ENCODE assay signal across 41 mouse cellular contexts in the genomic region with DNA sequence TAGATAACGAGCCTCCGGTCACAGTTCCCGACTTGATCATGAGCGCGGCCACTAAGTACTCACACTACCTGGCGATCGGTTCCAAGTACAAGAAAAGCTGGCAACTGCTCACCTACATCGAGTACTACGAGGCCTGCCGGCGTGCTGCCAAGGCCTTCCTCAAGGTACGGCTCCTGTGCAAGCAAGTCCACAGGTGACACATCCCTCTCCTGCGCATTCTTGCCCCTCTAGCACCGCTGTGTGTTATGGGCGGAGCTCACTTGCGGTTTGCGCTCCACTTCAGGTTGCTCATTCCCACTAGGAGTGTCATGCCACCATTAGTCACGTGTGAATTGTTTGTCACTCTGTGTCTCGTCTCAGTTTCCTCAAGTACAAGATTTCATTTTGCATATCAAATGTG. TPM values are rescaled to one million over a fixed set of nuclear protein-coding genes. Genes with fewer than 3 reads are reported as not detected.
DNase-seq lines count a peak whose midpoint lies in the region; ATAC-seq and TF ChIP-seq lines count a peak whose summit lies in the region.
"Had no signal": no experiment of that assay in that cellular context is flagged by ENCODE, and none has a peak within 500 bp of the region (broad histone marks: within the 10 kb centered on the region; RNA-seq: fewer than 3 reads in every experiment).

No protein-coding gene starts in this region.

- no peak for ATAC-seq in heart, embryonic 11.5 days (replicated peaks; ENCODE audit: insufficient number of reproducible peaks, low FRiP score, low TSS enrichment)
- ATAC-seq: forebrain, postnatal 0 days; hindbrain, postnatal 0 days; intestine, embryonic 15.5 days; midbrain, embryonic 16.5 days had no signal

- H3K27ac ChIP-seq in heart, embryonic 11.5 days (ENCODE audit: low read depth, low read length): no peak overlapping the region
- H3K27ac ChIP-seq in hindbrain, embryonic 10.5 days: no peak overlapping the region
- H3K27ac ChIP-seq: embryonic facial prominence, embryonic 12.5 days; hindbrain, postnatal 0 days; intestine, embryonic 15.5 days; kidney, postnatal 0 days; limb, embryonic 10.5 days; limb, embryonic 15.5 days; liver, embryonic 13.5 days had no signal

- 86% methylated on average over 19 of the region's 19 CpGs for WGBS in heart, embryonic 11.5 days (ENCODE audit: insufficient replicate concordance)
- WGBS in lung, adult 2 months: 79% methylated on average over 19 of the region's 19 CpGs
- WGBS in hindbrain, embryonic 10.5 days: 92% methylated on average over 19 of the region's 19 CpGs

- no peak overlapping the region for H3K9ac ChIP-seq in heart, embryonic 11.5 days (ENCODE audit: low read depth, low read length)
- H3K9ac ChIP-seq: embryonic facial prominence, embryonic 12.5 days; forebrain, postnatal 0 days; heart, embryonic 12.5 days; intestine, embryonic 15.5 days; limb, embryonic 15.5 days; liver, embryonic 13.5 days; lung, embryonic 14.5 days had no signal

- TF ChIP-seq POLR2A in lung, adult 2 months (IDR thresholded peaks at IDR 0.05; ENCODE audit: borderline replicate concordance, extremely low read depth, low read depth, low read length): no peak

- H3K4me2 ChIP-seq in heart, embryonic 11.5 days: no peak overlapping the region
- H3K4me2 ChIP-seq: embryonic facial prominence, embryonic 12.5 days; heart, embryonic 12.5 days; intestine, embryonic 15.5 days; limb, embryonic 15.5 days; liver, embryonic 13.5 days; lung, embryonic 14.5 days; midbrain, embryonic 11.5 days had no signal

- H3K27me3 ChIP-seq in heart, embryonic 11.5 days (ENCODE audit: control insufficient read depth, insufficient read depth, low read length): no peaks in the 10 kb centered on the region
- no peaks in the 10 kb centered on the region for H3K27me3 ChIP-seq in hindbrain, embryonic 10.5 days (ENCODE audit: insufficient read depth, poor library complexity, severe bottlenecking)
- H3K27me3 ChIP-seq: embryonic facial prominence, embryonic 12.5 days; heart, embryonic 12.5 days; intestine, embryonic 15.5 days; limb, embryonic 15.5 days; liver, embryonic 13.5 days had no signal

- DNase-seq in heart, adult 11 months: peak; percentile 82
- DNase-seq in R1 (ENCODE audit: low read depth, low spot score): peak; percentile 92
- peak; percentile 31 for DNase-seq in lung, adult 2 months
- DNase-seq in lung, postnatal 25 days (ENCODE audit: low spot score): peak; percentile 52
- DNase-seq in hindbrain, embryonic 10.5 days (ENCODE audit: low spot score): no peak
- no peak for DNase-seq in urinary bladder, postnatal 10 days (ENCODE audit: low spot score)
- DNase-seq in adrenal gland, postnatal 14 days: no peak
- DNase-seq: adrenal gland, postnatal 10 days; cerebellum, adult 11 months; cerebellum, adult 9-10 months; cerebellum, postnatal 36 days; embryo, embryonic 11 days; forebrain, postnatal 0 days; gastrocnemius, postnatal 14 days; heart, adult 18-20 months; heart, postnatal 4 days; kidney, adult 2 months; layer of hippocampus, adult 9-11 months; liver, embryonic 13.5 days; lung, embryonic 14.5 days; right cerebral cortex, postnatal 25 days; thymus, adult 2 months; thymus, postnatal 4 days had no signal

- no peak for TF ChIP-seq CTCF in lung, adult 2 months (IDR thresholded peaks at IDR 0.05; ENCODE audit: insufficient read depth, low read length)

- H3K36me3 ChIP-seq in heart, embryonic 11.5 days (ENCODE audit: control insufficient read depth, insufficient read depth, low read length): no peaks in the 10 kb centered on the region
- no peaks in the 10 kb centered on the region for H3K36me3 ChIP-seq in hindbrain, embryonic 10.5 days
- H3K36me3 ChIP-seq: embryonic facial prominence, embryonic 12.5 days; heart, embryonic 12.5 days; intestine, embryonic 15.5 days; limb, embryonic 10.5 days; limb, embryonic 15.5 days; liver, embryonic 13.5 days had no signal

- no peaks in the 10 kb centered on the region for H3K4me1 ChIP-seq in heart, embryonic 11.5 days (ENCODE audit: control insufficient read depth, insufficient read depth, low read length)
- H3K4me1 ChIP-seq in lung, adult 2 months (ENCODE audit: control insufficient read depth, insufficient read depth, low read length): no peaks in the 10 kb centered on the region
- H3K4me1 ChIP-seq in hindbrain, embryonic 10.5 days (replicated peaks): no peaks in the 10 kb centered on the region
- H3K4me1 ChIP-seq: embryonic facial prominence, embryonic 12.5 days; heart, embryonic 12.5 days; intestine, embryonic 15.5 days; limb, embryonic 10.5 days; limb, embryonic 15.5 days; liver, embryonic 13.5 days had no signal

- no peaks in the 10 kb centered on the region for H3K9me3 ChIP-seq in heart, embryonic 11.5 days (replicated peaks; ENCODE audit: control insufficient read depth, low read length)
- H3K9me3 ChIP-seq in hindbrain, embryonic 10.5 days: no peaks in the 10 kb centered on the region
- H3K9me3 ChIP-seq: embryonic facial prominence, embryonic 12.5 days; heart, embryonic 12.5 days; intestine, embryonic 15.5 days; limb, embryonic 10.5 days; limb, embryonic 15.5 days; liver, embryonic 13.5 days had no signal

- no peak overlapping the region for H3K4me3 ChIP-seq in heart, embryonic 11.5 days (ENCODE audit: low read depth, low read length)
- H3K4me3 ChIP-seq in lung, adult 2 months (replicated peaks; ENCODE audit: extremely low read depth, low read depth, low read length): no peak overlapping the region
- no peak overlapping the region for H3K4me3 ChIP-seq in hindbrain, embryonic 10.5 days
- H3K4me3 ChIP-seq: embryonic facial prominence, embryonic 12.5 days; heart, embryonic 12.5 days; intestine, embryonic 15.5 days; limb, embryonic 10.5 days; limb, embryonic 15.5 days; liver, embryonic 13.5 days had no signal

RNA-seq across cellular contexts. Expression of gene 1700061G19Rik, which starts 2.1 kb away (rescaled TPM):
- polyA plus RNA-seq in heart, embryonic 11.5 days (2014; fragmentation: Nextera tagmentation; extraction: Ambion mirVana): 0.26 and 0.44 TPM in 2 replicates
- 0.11 and 0.19 TPM in 2 replicates for polyA plus RNA-seq in lung, adult 2 months (2012; rRNA removed)
- 0.54 and 0.63 TPM in 2 replicates for polyA plus RNA-seq in hindbrain, embryonic 10.5 days (2016; fragmentation: Nextera tagmentation; extraction: Ambion mirVana)
- 7.2 and 7.3 TPM in 2 replicates for total RNA-seq in adrenal gland, postnatal 14 days (2021)
- total RNA-seq: gastrocnemius, postnatal 14 days; heart, adult 18-20 months; hindbrain, postnatal 0 days; neutrophil, adult 5-6 weeks had no signal

RNA-seq across cellular contexts. Expression of gene Acsbg2, which starts 3.2 kb away (rescaled TPM):
- polyA plus RNA-seq in heart, embryonic 11.5 days (2014; fragmentation: Nextera tagmentation; extraction: Ambion mirVana): not detected in 2 replicates
- polyA plus RNA-seq in lung, adult 2 months (2012; rRNA removed): not detected in 2 replicates
- polyA plus RNA-seq in hindbrain, embryonic 10.5 days (2016; fragmentation: Nextera tagmentation; extraction: Ambion mirVana): not detected in 2 replicates
- 0.44 and 0.64 TPM in 2 replicates for total RNA-seq in adrenal gland, postnatal 14 days (2021)
- total RNA-seq: forebrain, postnatal 0 days; gastrocnemius, postnatal 14 days; heart, adult 18-20 months; heart, postnatal 4 days; hindbrain, postnatal 0 days; left cerebral cortex, postnatal 10 days; megakaryocyte progenitor cell, adult 5-6 weeks; neutrophil, adult 5-6 weeks had no signal
- polyA plus RNA-seq: C2C12; embryonic facial prominence, embryonic 12.5 days; forebrain, embryonic 11.5 days; forebrain, postnatal 0 days; heart, embryonic 12.5 days; hindbrain, postnatal 0 days; intestine, embryonic 15.5 days; kidney, postnatal 0 days; large intestine, adult 2 months; limb, embryonic 10.5 days; limb, embryonic 15.5 days; liver, embryonic 13.5 days; lung, embryonic 14.5 days; midbrain, embryonic 11.5 days; midbrain, embryonic 16.5 days; neural tube, embryonic 11.5 days; stomach, embryonic 16.5 days had no signal

RNA-seq across cellular contexts. Expression of gene Rfx2, which starts 46.6 kb away (rescaled TPM):
- 3.2 and 3.3 TPM in 2 replicates for polyA plus RNA-seq in heart, embryonic 11.5 days (2014; fragmentation: Nextera tagmentation; extraction: Ambion mirVana)
- 24.1 and 27.2 TPM in 2 replicates for polyA plus RNA-seq in lung, adult 2 months (2012; rRNA removed)
- 10.9 and 13.8 TPM in 2 replicates for polyA plus RNA-seq in hindbrain, embryonic 10.5 days (2016; fragmentation: Nextera tagmentation; extraction: Ambion mirVana)
- 5.9 and 6.0 TPM in 2 replicates for total RNA-seq in adrenal gland, postnatal 14 days (2021)

RNA-seq across cellular contexts. Expression of gene Mllt1, which starts 57.8 kb away (rescaled TPM):
- 14.2 and 20.1 TPM in 2 replicates for polyA plus RNA-seq in heart, embryonic 11.5 days (2014; fragmentation: Nextera tagmentation; extraction: Ambion mirVana)
- polyA plus RNA-seq in lung, adult 2 months (2012; rRNA removed): 58.2 and 59.4 TPM in 2 replicates
- 65.4 and 82.4 TPM in 2 replicates for polyA plus RNA-seq in hindbrain, embryonic 10.5 days (2016; fragmentation: Nextera tagmentation; extraction: Ambion mirVana)
- 29.0 and 33.6 TPM in 2 replicates for total RNA-seq in adrenal gland, postnatal 14 days (2021)

Comparison
In these comparisons a context has a peak if more than half of its experiments do, and no peak if none do; other contexts are left out.
1. DNase-seq: peak in heart, adult 11 months (single experiment), R1 (single experiment), lung, adult 2 months (single experiment) and lung, postnatal 25 days (single experiment); none in hindbrain, embryonic 10.5 days (single experiment), urinary bladder, postnatal 10 days (single experiment) and adrenal gland, postnatal 14 days (single experiment).